Mouse (Mus musculus) MEL (cell line): ENCODE results near the gene Dnase1l1. TPM values are rescaled to one million over a fixed set of nuclear protein-coding genes. Genes with fewer than 3 reads are reported as not detected.

Source experiments
- DNase-seq: peaks from one replicate; pipeline ENCODE4 v3.0.0; 2011; ENCODE audit warnings: low read depth, low spot score
- H3K27ac ChIP-seq: 2 replicates; pipeline ENCODE4 v1.5.1; 2012; ENCODE audit warnings: low read depth, mild to moderate bottlenecking, control low read depth, low read length, moderate library complexity; ENCODE audit not compliant: control insufficient read depth
- H3K27me3 ChIP-seq, 2 experiments: fragments of 150-350 bp in 1 of 2; sonication (generic) in 1 of 2; 2 replicates each; pipeline ENCODE4 v1.6.1; 2012; ENCODE audit warnings: low read length in 2 of 2, mild to moderate bottlenecking in 2 of 2, improper control_type of control experiment in 1 of 2, moderate library complexity in 1 of 2; ENCODE audit not compliant: insufficient read depth in 2 of 2, control insufficient read depth in 1 of 2
- H3K36me3 ChIP-seq, 2 experiments: 2 replicates each; pipeline ENCODE4 v1.6.1; 2012 to 2014; ENCODE audit warnings: low read length in 2 of 2, improper control_type of control experiment in 1 of 2, inconsistent platforms in 1 of 2, mild to moderate bottlenecking in 1 of 2; ENCODE audit not compliant: insufficient read depth in 2 of 2, control insufficient read depth in 1 of 2
- H3K4me1 ChIP-seq, 2 experiments: fragments of 150-350 bp in 1 of 2; sonication (generic) in 1 of 2; 2 replicates each; pipeline ENCODE4 v1.6.1; 2012; ENCODE audit warnings: low read length in 2 of 2, improper control_type of control experiment in 1 of 2, mild to moderate bottlenecking in 1 of 2; ENCODE audit not compliant: insufficient read depth in 2 of 2, control insufficient read depth in 1 of 2
- H3K4me3 ChIP-seq, 2 experiments: fragments of 150-350 bp in 1 of 2; sonication (generic) in 1 of 2; 2 replicates each; pipeline ENCODE4 v1.5.1; 2012; ENCODE audit warnings: low read depth in 2 of 2, low read length in 2 of 2, mild to moderate bottlenecking in 2 of 2, moderate library complexity in 2 of 2, control low read depth in 1 of 2, improper control_type of control experiment in 1 of 2; ENCODE audit not compliant: control insufficient read depth in 1 of 2, insufficient read depth in 1 of 2
- H3K79me2 ChIP-seq: 2 replicates; pipeline ENCODE4 v1.6.1; 2012; ENCODE audit warnings: mild to moderate bottlenecking, low read length, moderate library complexity; ENCODE audit not compliant: control insufficient read depth, poor library complexity, insufficient read depth
- H3K9ac ChIP-seq: 2 replicates; pipeline ENCODE4 v1.6.1; 2012; ENCODE audit warnings: low read depth, mild to moderate bottlenecking, control low read depth, low read length, moderate library complexity; ENCODE audit not compliant: control insufficient read depth, poor library complexity, severe bottlenecking
- H3K9me3 ChIP-seq: fragments of 150-350 bp; sonication (generic); replicated peaks from 2 replicates; pipeline ENCODE4 v1.6.1; 2012; ENCODE audit warnings: mild to moderate bottlenecking, low read length, improper control_type of control experiment, moderate library complexity; ENCODE audit not compliant: insufficient read depth
- CHD2 ChIP-seq: IDR thresholded peaks from 2 replicates; pipeline ENCODE4 v1.6.1; 2011; ENCODE audit warnings: low read length, improper control_type of control experiment
- ELF1 ChIP-seq: IDR thresholded peaks from 2 replicates; pipeline ENCODE4 v1.6.1; 2014; ENCODE audit warnings: low read depth, mild to moderate bottlenecking, inconsistent platforms, low read length, improper control_type of control experiment, moderate library complexity
- ETS1 ChIP-seq: IDR thresholded peaks from 2 replicates; pipeline ENCODE4 v1.6.1; 2012; ENCODE audit warnings: low read depth, mild to moderate bottlenecking, inconsistent platforms, low read length, improper control_type of control experiment, moderate library complexity
- GABPA ChIP-seq: IDR thresholded peaks from 2 replicates; pipeline ENCODE4 v1.6.1; 2012; ENCODE audit warnings: low read depth, mild to moderate bottlenecking, inconsistent platforms, low read length, improper control_type of control experiment, moderate library complexity
- GATA1 ChIP-seq: IDR thresholded peaks from 2 replicates; pipeline ENCODE4 v1.6.1; 2011; ENCODE audit warnings: low read depth, low read length, improper control_type of control experiment
- HCFC1 ChIP-seq: IDR thresholded peaks from 2 replicates; pipeline ENCODE4 v1.6.1; 2012; ENCODE audit warnings: low read depth, mild to moderate bottlenecking, inconsistent platforms, low read length, improper control_type of control experiment, moderate library complexity
- MAFK ChIP-seq: IDR thresholded peaks from 2 replicates; pipeline ENCODE4 v1.6.1; 2011; ENCODE audit warnings: low read depth, mild to moderate bottlenecking, low read length, improper control_type of control experiment, borderline replicate concordance
- MYC ChIP-seq: IDR thresholded peaks from 2 replicates; pipeline ENCODE4 v1.6.1; 2011; ENCODE audit warnings: low read depth, mild to moderate bottlenecking, low read length, improper control_type of control experiment, moderate library complexity
- POLR2A ChIP-seq, 2 experiments: IDR thresholded peaks; 2 replicates each; pipeline ENCODE4 v1.6.1; 2011 to 2012; ENCODE audit warnings: low read length in 2 of 2, mild to moderate bottlenecking in 2 of 2, control low read depth in 1 of 2, improper control_type of control experiment in 1 of 2, low read depth in 1 of 2, moderate library complexity in 1 of 2; ENCODE audit not compliant: control insufficient read depth in 1 of 2, insufficient read depth in 1 of 2, poor library complexity in 1 of 2
- POLR2AphosphoS2 ChIP-seq: IDR thresholded peaks from 2 replicates; pipeline ENCODE4 v1.6.1; 2011; ENCODE audit warnings: low read length, improper control_type of control experiment
- POLR2AphosphoS5 ChIP-seq: IDR thresholded peaks from 2 replicates; pipeline ENCODE4 v1.6.1; 2012; ENCODE audit warnings: low read depth, borderline replicate concordance, mild to moderate bottlenecking, inconsistent platforms, low read length, moderate library complexity, mixed read lengths
- RAD21 ChIP-seq: IDR thresholded peaks from 2 replicates; pipeline ENCODE4 v1.6.1; 2011; ENCODE audit warnings: mild to moderate bottlenecking, low read depth, low read length, improper control_type of control experiment
- RCOR1 ChIP-seq: IDR thresholded peaks from 2 replicates; pipeline ENCODE4 v1.6.1; 2012; ENCODE audit warnings: low read depth, mild to moderate bottlenecking, inconsistent platforms, low read length, improper control_type of control experiment
- TBP ChIP-seq: IDR thresholded peaks from 2 replicates; pipeline ENCODE4 v1.8.0; 2011; ENCODE audit warnings: low read depth, low read length, improper control_type of control experiment
- UBTF ChIP-seq: IDR thresholded peaks from 2 replicates; pipeline ENCODE4 v1.6.1; 2012; ENCODE audit warnings: low read depth, mild to moderate bottlenecking, inconsistent platforms, low read length, improper control_type of control experiment, moderate library complexity, borderline replicate concordance; ENCODE audit not compliant: insufficient read depth
- USF2 ChIP-seq, 2 experiments: IDR thresholded peaks; 2 replicates each; pipeline ENCODE4 v1.6.1; 2011 to 2012; ENCODE audit warnings: improper control_type of control experiment in 2 of 2, low read length in 2 of 2, borderline replicate concordance in 1 of 2, inconsistent platforms in 1 of 2, low read depth in 1 of 2, mild to moderate bottlenecking in 1 of 2; ENCODE audit not compliant: insufficient read depth in 1 of 2
- ZC3H11A ChIP-seq: IDR thresholded peaks from 2 replicates; pipeline ENCODE4 v1.6.1; 2012; ENCODE audit warnings: low read depth, mild to moderate bottlenecking, inconsistent platforms, low read length, improper control_type of control experiment
- ZMIZ1 ChIP-seq: IDR thresholded peaks from 2 replicates; pipeline ENCODE4 v1.6.1; 2012; ENCODE audit warnings: low read depth, mild to moderate bottlenecking, inconsistent platforms, low read length, improper control_type of control experiment, moderate library complexity
- polyA plus RNA-seq, 2 experiments: library from polyadenylated mRNA; stranded (reverse) in 1 of 2; unstranded in 1 of 2; fragments of >175 nt in 1 of 2; fragments of >200 nt in 1 of 2; gene quantifications; 2 replicates each; pipeline versions ENCODE4 v1.2.1 to v1.2.4; 2012; ENCODE audit warnings: low replicate concordance in 2 of 2, low read depth in 1 of 2; ENCODE audit not compliant: insufficient read length in 2 of 2, insufficient read depth in 1 of 2, missing spikeins in 1 of 2
- total RNA-seq: library from RNA; depleted of rRNA; stranded (reverse); fragments of 300-350 nt; gene quantifications from 2 replicates; pipeline ENCODE4 v1.2.3, GENCODE M21; 2012; rRNA removed

The Dnase1l1 gene
- total RNA-seq, result 5.0 and 5.6 TPM in 2 replicates
- 1 to 10 TPM in 1 of 2 experiments, not detected in 1; 9.5 TPM for polyA plus RNA-seq

DNA sequence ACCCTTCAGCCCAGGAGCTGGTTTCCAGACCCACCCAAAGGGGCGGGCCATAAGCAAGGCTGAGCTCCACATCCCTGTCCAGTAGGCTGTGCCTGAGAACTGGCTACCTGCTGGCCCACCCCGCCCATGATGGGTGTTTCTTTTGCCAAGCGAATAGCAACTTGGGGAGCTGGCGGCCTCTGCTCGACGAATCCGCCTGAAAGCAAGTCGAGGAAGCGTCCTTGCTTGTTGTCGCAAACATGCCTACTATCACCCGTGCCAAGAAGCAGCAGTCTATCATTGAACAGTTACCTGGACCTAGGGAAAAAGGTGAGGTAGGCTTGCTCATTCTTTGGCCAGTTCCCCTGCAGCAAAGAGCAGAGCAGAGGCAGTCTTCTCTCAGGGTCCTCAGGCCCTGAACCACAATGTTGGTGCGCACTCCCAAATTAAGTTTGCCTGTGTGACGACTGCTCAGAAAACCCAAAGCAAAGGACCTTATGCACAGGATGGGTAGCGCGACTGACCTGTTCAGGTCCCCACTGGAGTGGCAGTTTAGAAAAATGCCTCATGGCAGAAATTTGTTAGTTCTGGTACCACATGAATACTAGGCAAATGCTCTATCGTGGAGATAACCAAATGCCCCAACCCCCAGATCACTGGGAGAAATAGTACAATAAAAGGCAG lies at the start of gene Dnase1l1, which contains the start of gene Taz:
TSS of gene Dnase1l1 (minus strand) at position 606 of the 663 bp plus-strand sequence.
TSS of gene Taz (plus strand) at position 181 of the 663 bp plus-strand sequence.
- H3K9me3 ChIP-seq, result no peaks in the 10 kb centered on the region
- peaks cover 0 to 12% of the 10 kb centered on the region in 2 experiments; a peak in 2 of 4 replicates for H3K4me1 ChIP-seq
- peaks cover 0 to 13% of the 10 kb centered on the region in 2 experiments; a peak in 3 of 4 replicates for H3K36me3 ChIP-seq
- peaks cover 13% of the 10 kb centered on the region for H3K79me2 ChIP-seq
- H3K9ac ChIP-seq, result peak within 1 kb of the TSS; percentile 86
- peak within 1 kb of the TSS; percentile 85 for H3K27ac ChIP-seq
- DNase-seq, result peak; percentile 92
- peak within 1 kb of the TSS; percentile 76 to 83 for H3K4me3 ChIP-seq
- TF ChIP-seq MAFK, result no peak
- peak in 1 of 2 experiments; percentile 55; a peak in 1 of 4 replicates for TF ChIP-seq POLR2A (IDR thresholded peaks at IDR 0.05; ENCODE audit: control insufficient read depth in 1 of 2, insufficient read depth in 1 of 2, low read depth in 1 of 2, low read length in 2 of 2, poor library complexity in 1 of 2)
- TF ChIP-seq HCFC1, result peak; percentile 45
- TF ChIP-seq POLR2AphosphoS2, result peak; percentile 10; the same call in 1 of the 2 replicates
- no peak for TF ChIP-seq RCOR1
- TF ChIP-seq TBP, result 0 out of 2 replicates have a peak, but pooled peaks have one; percentile 22
- H3K27me3 ChIP-seq, result no peaks in the 10 kb centered on the region

DNA sequence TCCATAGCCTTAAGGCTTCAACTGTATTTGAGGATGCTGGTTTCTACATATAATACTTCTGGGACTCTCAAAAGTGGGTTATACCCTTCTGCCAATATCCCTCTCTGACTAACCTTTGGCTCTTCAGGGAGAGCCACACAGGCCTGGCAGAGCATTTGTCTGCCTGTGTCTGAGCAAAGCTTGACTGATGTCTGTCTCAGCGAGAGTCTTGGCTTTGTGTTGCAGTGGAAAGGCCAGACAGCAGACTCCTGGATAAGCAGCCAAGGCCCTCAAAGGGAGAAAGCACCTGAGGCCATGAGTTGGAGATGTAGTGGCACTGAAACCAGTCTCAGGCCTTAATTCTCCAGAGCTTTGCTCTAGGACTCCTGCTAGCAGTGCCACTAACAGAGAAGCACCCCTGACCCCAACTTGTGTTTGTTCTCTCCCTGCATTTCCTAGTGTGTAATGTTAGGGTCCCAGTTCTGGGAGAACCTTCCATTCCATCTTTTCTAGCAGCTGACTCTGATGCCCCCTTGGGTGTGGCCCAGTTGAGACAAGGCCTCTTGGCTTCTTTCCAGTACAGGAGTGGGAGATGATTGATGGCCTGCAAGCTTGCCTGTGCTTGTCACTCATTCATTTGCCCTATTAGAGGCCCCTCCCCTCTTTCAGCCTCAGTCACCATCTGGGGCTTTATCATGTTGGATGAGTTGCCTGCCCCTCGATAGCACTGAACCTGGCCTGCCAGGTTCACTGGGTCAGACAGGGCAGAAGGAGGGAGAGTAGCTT lies 48.2 kb upstream of the Dnase1l1 start:
- peak overlapping the region; percentile 77 for H3K9ac ChIP-seq
- H3K4me1 ChIP-seq, result peaks cover 5 to 13% of the 10 kb centered on the region in 2 experiments; a peak in 3 of 4 replicates
- H3K4me3 ChIP-seq, result peak overlapping the region; percentile 61 to 70; a peak in 3 of 4 replicates
- peak; percentile 59 for DNase-seq
- peaks cover 0 to 12% of the 10 kb centered on the region in 2 experiments; a peak in 2 of 4 replicates for H3K36me3 ChIP-seq
- H3K9me3 ChIP-seq, result no peaks in the 10 kb centered on the region
- H3K27ac ChIP-seq, result peak overlapping the region; percentile 58
- TF ChIP-seq RAD21 (no peak), ZMIZ1 (no peak), ELF1 (no peak), ETS1 (no peak), ZC3H11A (no peak), CHD2 (no peak), GABPA (no peak), POLR2AphosphoS5 (no peak), MYC (no peak), POLR2A (IDR thresholded peaks at IDR 0.05; ENCODE audit: control insufficient read depth in 1 of 2, insufficient read depth in 1 of 2, low read depth in 1 of 2, low read length in 2 of 2, poor library complexity in 1 of 2) (no peak), UBTF (no peak), GATA1 (no peak), USF2 (IDR thresholded peaks at IDR 0.05; ENCODE audit: borderline replicate concordance in 1 of 2, insufficient read depth in 1 of 2, low read depth in 1 of 2, low read length in 2 of 2) (no peak), POLR2AphosphoS2 (no peak)
- no peaks in the 10 kb centered on the region for H3K27me3 ChIP-seq
- H3K79me2 ChIP-seq, result peaks cover 7% of the 10 kb centered on the region
